Mouse (Mus musculus): Measurements from ENCODE around the gene Numbl. TPM values are rescaled to one million over a fixed set of nuclear protein-coding genes. Genes with fewer than 3 reads are reported as not detected.
"Not testable (repeated sequence)": the region's sequence is repeated elsewhere in the genome, so short reads cannot be mapped to it uniquely, and the experiment has no call there.

The Numbl gene
- total RNA-seq, 2 experiments from 2014 or later = 117 to 126 TPM

GRCm38 (mm10) chr7:27244088-27244487, 14.1 kb upstream of the Numbl start:
- DNase-seq (ENCODE audit: extremely low spot score in 1 of 2, low spot score in 2 of 2); intact Hi-C loops (cut with DNase I): not testable (repeated sequence)

- no peak for DNase-seq (ENCODE audit: extremely low spot score in 1 of 2, low spot score in 2 of 2)
- intact Hi-C loops (cut with DNase I) = no loop called here
Measured at GRCm38 (mm10) chr7:27249146-27249545, 9.1 kb upstream of the Numbl start.

GRCm38 (mm10) chr7:27249928-27250327, 8.3 kb upstream of the Numbl start:
- no peak for DNase-seq (ENCODE audit: extremely low spot score in 1 of 2, low spot score in 2 of 2)
- intact Hi-C loops (cut with DNase I) = no loop called here

- DNase-seq (ENCODE audit: extremely low spot score in 1 of 2, low spot score in 2 of 2) = no peak
- intact Hi-C loops (cut with DNase I) = no loop called here
Measured at GRCm38 (mm10) chr7:27251946-27252345, 6.3 kb upstream of the Numbl start.

- intact Hi-C loops (cut with DNase I) = no loop called here
- no peak for DNase-seq (ENCODE audit: extremely low spot score in 1 of 2, low spot score in 2 of 2)
Measured at GRCm38 (mm10) chr7:27255721-27256120, 2.5 kb upstream of the Numbl start.

- peak; percentile 56 to 85 for DNase-seq (ENCODE audit: extremely low spot score in 1 of 2, low spot score in 2 of 2)
- intact Hi-C loops (cut with DNase I) = no loop called here
Measured at GRCm38 (mm10) chr7:27257046-27257851, 984 bp upstream of the Numbl start.

- intact Hi-C loops (cut with DNase I) = no loop called here
- DNase-seq (ENCODE audit: extremely low spot score in 1 of 2, low spot score in 2 of 2) = peak in 1 of 2 experiments; percentile 59
Measured at GRCm38 (mm10) chr7:27257852-27258204, 405 bp upstream of the Numbl start.

- intact Hi-C loops (cut with DNase I) = no loop called here
- peak in 1 of 2 experiments; percentile 62 for DNase-seq (ENCODE audit: extremely low spot score in 1 of 2, low spot score in 2 of 2)
Measured at GRCm38 (mm10) chr7:27259271-27259721, 1.1 kb downstream of the Numbl start.

- DNase-seq (ENCODE audit: extremely low spot score in 1 of 2, low spot score in 2 of 2) = no peak
- intact Hi-C loops (cut with DNase I) = no loop called here
Measured at GRCm38 (mm10) chr7:27259771-27260170, 1.5 kb downstream of the Numbl start.

GRCm38 (mm10) chr7:27260856-27261255, 2.6 kb downstream of the Numbl start:
- intact Hi-C loops (cut with DNase I) = no loop called here
- no peak for DNase-seq (ENCODE audit: extremely low spot score in 1 of 2, low spot score in 2 of 2)

- peak in 1 of 2 experiments; percentile 58 for DNase-seq (ENCODE audit: extremely low spot score in 1 of 2, low spot score in 2 of 2)
- intact Hi-C loops (cut with DNase I) = no loop called here
Measured at GRCm38 (mm10) chr7:27261888-27262287, 3.7 kb downstream of the Numbl start.

GRCm38 (mm10) chr7:27264761-27265160, 6.5 kb downstream of the Numbl start:
- intact Hi-C loops (cut with DNase I) = no loop called here
- DNase-seq (ENCODE audit: extremely low spot score in 1 of 2, low spot score in 2 of 2) = no peak

- peak; percentile 57 to 75 for DNase-seq (ENCODE audit: extremely low spot score in 1 of 2, low spot score in 2 of 2)
- intact Hi-C loops (cut with DNase I) = no loop called here
Measured at GRCm38 (mm10) chr7:27266515-27267128, 8.4 kb downstream of the Numbl start.

GRCm38 (mm10) chr7:27271423-27271822, 13.2 kb downstream of the Numbl start:
- intact Hi-C loops (cut with DNase I) = no loop called here
- no peak for DNase-seq (ENCODE audit: extremely low spot score in 1 of 2, low spot score in 2 of 2)

- DNase-seq (ENCODE audit: extremely low spot score in 1 of 2, low spot score in 2 of 2) = peak in 1 of 2 experiments; percentile 62
- intact Hi-C loops (cut with DNase I) = no loop called here
Measured at GRCm38 (mm10) chr7:27273739-27274351, 15.6 kb downstream of the Numbl start.

GRCm38 (mm10) chr7:27274916-27275315, 16.7 kb downstream of the Numbl start:
- intact Hi-C loops (cut with DNase I) = no loop called here
- DNase-seq (ENCODE audit: extremely low spot score in 1 of 2, low spot score in 2 of 2) = no peak

GRCm38 (mm10) chr7:27276021-27276420, 17.8 kb downstream of the Numbl start:
- intact Hi-C loops (cut with DNase I) = no loop called here
- no peak for DNase-seq (ENCODE audit: extremely low spot score in 1 of 2, low spot score in 2 of 2)

GRCm38 (mm10) chr7:27277191-27277590, 19.0 kb downstream of the Numbl start:
- DNase-seq (ENCODE audit: extremely low spot score in 1 of 2, low spot score in 2 of 2) = no peak
- intact Hi-C loops (cut with DNase I) = no loop called here

- no peak for DNase-seq (ENCODE audit: extremely low spot score in 1 of 2, low spot score in 2 of 2)
- intact Hi-C loops (cut with DNase I) = no loop called here
Measured at GRCm38 (mm10) chr7:27281717-27282116, 23.5 kb downstream of the Numbl start.

GRCm38 (mm10) chr7:27282225-27282624, 24.0 kb downstream of the Numbl start:
- DNase-seq (ENCODE audit: extremely low spot score in 1 of 2, low spot score in 2 of 2) = no peak
- intact Hi-C loops (cut with DNase I) = no loop called here

Data from left cerebral cortex, postnatal 10 days (tissue).